Mouse (Mus musculus) forebrain, embryonic 11.5 days (tissue): Measurements from ENCODE around the gene Kcnq5. TPM values are rescaled to one million over a fixed set of nuclear protein-coding genes. Genes with fewer than 3 reads are reported as not detected.
A peak's percentile ranks its signal among the peaks of the same experiment; 100 is the strongest.

Experiments
- ATAC-seq: fragments of 200-750 bp; cut with Nextera tagmentation; replicated peaks from 2 replicates; pipeline ENCODE4 v1.8.0; 2017; ENCODE audit warnings: moderate TSS enrichment; ENCODE audit not compliant: low FRiP score
- DNase-seq: peaks from one replicate; pipeline ENCODE4 v3.0.0-alpha.2; 2017; ENCODE audit warnings: low spot score
- H3K27ac ChIP-seq: fragments of 300-500 bp; sonication (generic); 2 replicates; pipeline ENCODE4 v1.5.1; 2014; ENCODE audit warnings: low read depth, low read length
- H3K27me3 ChIP-seq: fragments of 300-500 bp; sonication (generic); 2 replicates; pipeline ENCODE4 v1.6.1; 2014; ENCODE audit warnings: mild to moderate bottlenecking, low read length, mixed read lengths; ENCODE audit not compliant: control insufficient read depth, insufficient read depth
- H3K36me3 ChIP-seq: fragments of 300-500 bp; sonication (generic); 2 replicates; pipeline ENCODE4 v1.6.1; 2014; ENCODE audit warnings: mild to moderate bottlenecking, low read length, moderate library complexity, mixed read lengths; ENCODE audit not compliant: control insufficient read depth, insufficient read depth
- H3K4me1 ChIP-seq: fragments of 300-500 bp; sonication (generic); replicated peaks from 2 replicates; pipeline ENCODE4 v1.6.1; 2014; ENCODE audit warnings: low read length, mixed read lengths; ENCODE audit not compliant: control insufficient read depth, insufficient read depth
- H3K4me2 ChIP-seq: fragments of 300-500 bp; sonication (generic); 2 replicates; pipeline ENCODE4 v1.6.1; 2014; ENCODE audit warnings: low read depth, mild to moderate bottlenecking, low read length, moderate library complexity, mixed read lengths; ENCODE audit not compliant: severe bottlenecking
- H3K4me3 ChIP-seq: fragments of 300-500 bp; sonication (generic); 2 replicates; pipeline ENCODE4 v1.5.1; 2014; ENCODE audit warnings: low read depth, low read length
- H3K9ac ChIP-seq: fragments of 300-500 bp; sonication (generic); 2 replicates; pipeline ENCODE4 v1.6.1; 2014; ENCODE audit warnings: low read length
- H3K9me3 ChIP-seq: fragments of 300-500 bp; sonication (generic); 2 replicates; pipeline ENCODE4 v1.6.1; 2016; ENCODE audit warnings: low read length, mixed read lengths; ENCODE audit not compliant: control insufficient read depth
- WGBS: fragments of 180-500 bp; shearing (Covaris S2); extraction: QIAGEN DNeasy Blood & Tissue Kit; methylation state at CpG from one replicate; pipeline ENCODE4 v1.1.7; 2014; 5-methylcytosine and 5-hydroxymethylcytosine counted together
- polyA plus RNA-seq: library from polyadenylated mRNA; unstranded; fragments of >200 nt; fragmentation: Nextera tagmentation; extraction: Ambion mirVana; gene quantifications from 2 replicates; pipeline ENCODE4 v1.2.1, GENCODE M21; 2014

The Kcnq5 gene
- 0.51 and 0.79 TPM in 2 replicates for polyA plus RNA-seq

DNA sequence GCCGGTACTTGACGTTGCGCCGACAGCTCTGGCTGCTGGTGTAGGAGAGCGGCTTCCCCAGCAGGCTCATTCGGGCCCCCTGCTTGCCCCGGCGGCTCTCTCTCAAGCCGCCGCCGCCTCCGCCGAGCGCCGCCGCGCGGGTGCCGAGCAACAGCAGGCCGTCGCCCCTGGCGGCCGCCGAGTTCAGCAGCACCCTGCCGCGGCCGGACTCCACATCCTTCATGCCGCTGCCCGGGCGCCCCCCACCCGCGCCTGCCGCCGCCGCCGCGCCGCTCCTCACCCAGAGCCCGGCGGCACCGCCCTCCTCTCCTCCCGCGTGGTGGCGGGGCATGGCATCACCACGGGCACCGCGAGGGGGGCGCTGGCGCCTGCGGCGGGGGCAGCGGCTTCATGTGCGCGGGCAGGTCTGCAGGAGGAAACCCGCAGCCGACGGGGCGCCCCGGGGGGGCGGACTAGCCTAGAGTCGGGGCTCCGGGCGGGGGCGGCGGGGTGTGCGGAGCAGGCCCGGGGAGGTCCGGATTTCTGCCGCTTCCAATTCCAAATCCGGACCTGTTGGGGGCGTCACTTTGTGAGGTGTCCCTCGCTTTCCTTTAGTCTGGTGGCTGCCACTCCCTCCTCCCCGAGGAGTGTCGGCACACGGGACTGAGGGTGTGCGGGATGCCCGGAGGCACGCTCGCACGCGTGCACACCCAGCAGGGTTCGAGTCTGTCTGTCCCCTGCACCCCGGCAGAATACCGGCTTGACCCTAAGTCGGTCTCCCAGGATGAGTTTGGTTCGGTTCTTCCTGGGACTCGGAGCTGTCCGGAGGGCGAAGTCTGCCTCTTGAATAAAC lies at the start of gene Kcnq5:
TSS of gene Kcnq5 (minus strand) at position 692 of the 832 bp plus-strand sequence.
- H3K9me3 ChIP-seq: no peaks in the 10 kb centered on the region
- no peaks in the 10 kb centered on the region for H3K36me3 ChIP-seq
- H3K9ac ChIP-seq: peak within 1 kb of the TSS; percentile 59
- H3K27me3 ChIP-seq: peaks cover 7% of the 10 kb centered on the region; the same call in 1 of the 2 replicates
- 0 out of 2 replicates have a peak, but pooled peaks cover 1% of the 10 kb centered on the region for H3K4me1 ChIP-seq
- DNase-seq: peak; percentile 87
- H3K27ac ChIP-seq: no peak within 1 kb of the TSS
- H3K4me2 ChIP-seq: peak within 1 kb of the TSS; percentile 93
- H3K4me3 ChIP-seq: peak within 1 kb of the TSS; percentile 63
- WGBS: under 1% methylated on average over 63 of the region's 89 CpGs
- peak; percentile 84 for ATAC-seq

DNA sequence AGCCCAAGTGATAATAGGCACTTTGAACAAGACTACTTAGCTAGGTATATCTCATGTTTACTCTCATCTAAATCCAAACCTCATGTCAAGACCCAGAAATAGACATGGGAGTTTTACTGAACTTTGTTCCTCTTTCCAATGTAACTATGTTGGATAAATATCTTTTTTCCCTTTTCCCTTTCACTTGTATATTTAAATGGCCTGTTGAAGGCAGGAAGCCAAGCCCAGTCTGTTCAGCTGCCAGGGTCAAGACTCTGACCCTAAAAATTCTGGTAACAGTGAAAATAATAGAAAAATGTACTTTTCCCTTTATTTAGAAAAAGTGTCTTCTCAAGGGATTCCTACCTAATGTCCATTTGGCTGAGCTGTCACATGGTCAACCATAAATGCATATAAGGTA lies 18.0 kb upstream of the Kcnq5 start:
- Histone ChIP-seq H3K36me3 (no peaks in the 10 kb centered on the region), H3K9me3 (no peaks in the 10 kb centered on the region), H3K4me1 (no peaks in the 10 kb centered on the region), H3K9ac (no peak overlapping the region), H3K27me3 (no peaks in the 10 kb centered on the region), H3K27ac (no peak overlapping the region), H3K4me3 (no peak overlapping the region), H3K4me2 (no peak overlapping the region)
- ATAC-seq: no peak
- DNase-seq: no peak

DNA sequence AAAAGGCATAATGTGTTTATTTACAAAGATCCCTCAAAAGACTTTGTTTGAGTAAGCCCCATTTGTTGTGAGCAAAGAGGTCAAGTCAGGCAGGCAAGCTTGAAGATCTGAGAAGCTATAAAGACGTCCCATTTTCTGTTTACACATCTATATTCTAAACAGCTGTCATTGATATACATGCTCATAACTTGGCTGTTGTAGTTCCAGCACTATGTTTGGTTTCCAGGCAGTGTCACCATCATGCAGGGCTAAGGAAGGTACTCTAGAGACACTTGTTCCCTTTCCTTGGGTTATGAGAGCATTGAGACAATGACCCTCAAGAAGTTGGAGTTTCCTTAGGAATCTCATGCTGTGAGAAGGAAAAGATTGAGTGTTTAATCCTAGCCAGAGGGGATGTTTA lies 17.6 kb upstream of the Kcnq5 start:
- Histone ChIP-seq H3K4me1 (no peaks in the 10 kb centered on the region), H3K9me3 (no peaks in the 10 kb centered on the region), H3K4me3 (no peak overlapping the region), H3K4me2 (no peak overlapping the region), H3K36me3 (no peaks in the 10 kb centered on the region), H3K9ac (no peak overlapping the region), H3K27me3 (no peaks in the 10 kb centered on the region), H3K27ac (no peak overlapping the region)
- ATAC-seq (no peak), DNase-seq (no peak)
- 72% methylated on average over 1 of the region's 1 CpGs for WGBS

DNA sequence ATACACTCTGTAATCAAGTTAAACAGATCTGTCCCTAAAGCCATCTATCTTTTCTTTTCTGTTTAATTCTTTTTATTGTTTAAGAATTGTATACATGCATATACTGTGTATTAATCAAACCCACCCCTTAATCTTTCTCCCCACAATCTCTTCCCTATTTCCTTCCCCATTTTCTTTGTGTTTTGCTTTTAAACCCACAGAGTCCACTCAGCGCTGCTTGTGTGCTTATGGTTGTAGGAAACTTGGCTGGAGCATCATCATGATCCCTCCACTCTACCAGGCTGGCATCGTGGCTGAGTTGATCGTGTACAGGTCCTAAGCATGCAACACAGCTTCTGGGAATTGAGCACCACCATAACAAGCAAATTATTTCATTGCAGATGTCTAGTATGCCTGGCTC lies 12.3 kb upstream of the Kcnq5 start:
- Histone ChIP-seq H3K36me3 (no peaks in the 10 kb centered on the region), H3K9me3 (no peaks in the 10 kb centered on the region), H3K27ac (no peak overlapping the region), H3K4me3 (no peak overlapping the region), H3K9ac (no peak overlapping the region), H3K4me2 (no peak overlapping the region), H3K4me1 (no peaks in the 10 kb centered on the region), H3K27me3 (no peaks in the 10 kb centered on the region)
- DNase-seq: no peak
- 88% methylated on average over 3 of the region's 3 CpGs for WGBS
- no peak for ATAC-seq

DNA sequence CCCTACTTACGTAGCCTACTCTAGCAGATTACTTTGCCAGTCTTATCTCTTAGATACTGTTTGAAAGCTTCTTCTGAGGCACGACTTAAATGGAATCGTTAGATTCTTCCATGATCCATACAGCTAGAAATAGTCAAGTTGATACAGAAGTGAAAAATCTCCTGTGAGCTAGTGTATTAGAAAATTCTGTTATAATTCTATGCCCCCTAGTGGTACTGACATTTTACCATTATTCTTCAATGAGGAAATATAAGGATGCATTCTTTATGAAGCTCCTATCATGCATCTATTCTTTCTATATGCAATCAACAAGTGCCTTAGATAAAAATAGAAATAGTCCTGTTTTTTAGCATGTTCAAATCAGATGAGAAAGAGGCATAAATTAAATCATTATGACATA lies 5.4 kb upstream of the Kcnq5 start:
- Histone ChIP-seq H3K27me3 (peaks cover 2% of the 10 kb centered on the region; the same call in 1 of the 2 replicates), H3K4me1 (0 out of 2 replicates have a peak, but pooled peaks cover 1% of the 10 kb centered on the region), H3K9ac (no peak overlapping the region), H3K36me3 (no peaks in the 10 kb centered on the region), H3K9me3 (no peaks in the 10 kb centered on the region), H3K27ac (no peak overlapping the region), H3K4me2 (no peak overlapping the region), H3K4me3 (no peak overlapping the region)
- DNase-seq (no peak), ATAC-seq (no peak)
- WGBS: 87% methylated on average over 3 of the region's 3 CpGs

DNA sequence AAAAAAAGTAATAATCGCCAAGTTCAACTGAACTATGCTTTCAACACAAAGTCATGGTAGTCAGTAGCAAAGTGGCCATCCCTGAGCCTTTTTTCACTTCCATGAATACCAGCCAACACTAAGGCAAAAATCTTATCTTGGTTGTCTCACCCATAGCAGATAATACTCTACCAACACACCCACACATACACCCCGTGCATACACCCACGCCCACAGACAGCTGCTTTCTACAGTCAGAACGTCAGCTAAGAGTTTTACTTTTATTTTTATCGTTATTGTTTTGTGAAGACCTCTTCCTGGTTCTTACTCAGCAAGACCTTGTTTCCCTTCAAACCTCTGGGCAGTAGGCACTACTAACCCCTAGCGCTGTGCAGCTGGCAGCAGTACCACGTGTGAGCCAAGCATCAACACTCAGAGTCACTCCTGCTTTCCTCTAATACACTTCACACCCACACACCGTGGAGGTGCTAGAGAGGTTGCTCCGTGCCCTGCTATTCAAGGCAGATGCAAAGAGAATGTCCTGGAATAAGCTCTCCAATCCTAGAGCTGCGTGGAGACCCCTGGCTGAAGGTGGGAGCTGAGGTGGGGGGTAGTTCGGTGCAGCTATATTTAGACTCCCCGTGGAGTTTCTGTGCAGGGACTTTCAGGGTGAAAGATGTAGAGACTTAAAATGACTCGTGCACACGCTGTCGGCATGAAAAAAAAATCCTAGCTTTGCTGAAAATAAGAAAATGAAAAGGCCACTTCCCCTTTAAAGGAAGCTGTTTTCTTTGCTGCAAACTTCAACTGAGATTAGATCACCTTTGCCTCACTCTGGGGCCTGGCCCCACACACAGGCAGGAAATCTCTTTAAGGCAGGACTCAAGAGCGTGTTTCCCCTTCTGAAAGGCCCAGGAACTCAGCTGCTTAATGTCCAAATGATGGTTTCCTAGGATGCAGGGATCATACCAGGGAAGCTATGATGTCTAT lies 1.4 kb upstream of the Kcnq5 start:
- 51% methylated on average over 16 of the region's 16 CpGs for WGBS
- Histone ChIP-seq H3K4me3 (no peak overlapping the region), H3K27me3 (peaks cover 7% of the 10 kb centered on the region; the same call in 1 of the 2 replicates), H3K4me1 (0 out of 2 replicates have a peak, but pooled peaks cover 1% of the 10 kb centered on the region), H3K27ac (no peak overlapping the region), H3K36me3 (no peaks in the 10 kb centered on the region), H3K9ac (no peak overlapping the region), H3K9me3 (no peaks in the 10 kb centered on the region), H3K4me2 (no peak overlapping the region)
- no peak for ATAC-seq
- no peak for DNase-seq

DNA sequence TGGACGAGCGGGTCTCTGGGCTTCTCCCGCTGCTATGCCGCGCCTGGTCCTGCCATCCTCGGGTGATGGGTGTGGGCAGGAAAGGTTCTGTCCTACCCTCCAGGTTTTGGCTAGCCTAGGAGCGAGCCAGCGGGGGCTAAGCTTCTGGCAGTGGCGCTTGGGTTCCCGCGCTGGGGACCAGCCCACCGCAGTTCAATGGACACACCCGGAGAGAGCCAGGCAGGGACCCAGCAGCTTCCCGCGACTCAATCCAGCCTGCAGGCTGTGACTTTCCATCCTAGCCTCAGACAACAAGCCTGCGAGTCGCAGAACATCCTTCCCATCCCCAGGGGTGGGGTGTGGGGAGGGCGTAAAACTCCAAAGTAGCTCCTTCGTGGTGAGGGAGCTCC lies 335 bp upstream of the Kcnq5 start:
- Histone ChIP-seq H3K4me1 (0 out of 2 replicates have a peak, but pooled peaks cover 1% of the 10 kb centered on the region), H3K27me3 (peaks cover 7% of the 10 kb centered on the region; the same call in 1 of the 2 replicates), H3K27ac (no peak overlapping the region), H3K9ac (peak overlapping the region; percentile 59), H3K36me3 (no peaks in the 10 kb centered on the region), H3K4me2 (peak overlapping the region; percentile 93), H3K9me3 (no peaks in the 10 kb centered on the region), H3K4me3 (peak overlapping the region; percentile 63)
- WGBS: 1% methylated on average over 19 of the region's 19 CpGs
- ATAC-seq (peak; percentile 40), DNase-seq (peak; percentile 67)

DNA sequence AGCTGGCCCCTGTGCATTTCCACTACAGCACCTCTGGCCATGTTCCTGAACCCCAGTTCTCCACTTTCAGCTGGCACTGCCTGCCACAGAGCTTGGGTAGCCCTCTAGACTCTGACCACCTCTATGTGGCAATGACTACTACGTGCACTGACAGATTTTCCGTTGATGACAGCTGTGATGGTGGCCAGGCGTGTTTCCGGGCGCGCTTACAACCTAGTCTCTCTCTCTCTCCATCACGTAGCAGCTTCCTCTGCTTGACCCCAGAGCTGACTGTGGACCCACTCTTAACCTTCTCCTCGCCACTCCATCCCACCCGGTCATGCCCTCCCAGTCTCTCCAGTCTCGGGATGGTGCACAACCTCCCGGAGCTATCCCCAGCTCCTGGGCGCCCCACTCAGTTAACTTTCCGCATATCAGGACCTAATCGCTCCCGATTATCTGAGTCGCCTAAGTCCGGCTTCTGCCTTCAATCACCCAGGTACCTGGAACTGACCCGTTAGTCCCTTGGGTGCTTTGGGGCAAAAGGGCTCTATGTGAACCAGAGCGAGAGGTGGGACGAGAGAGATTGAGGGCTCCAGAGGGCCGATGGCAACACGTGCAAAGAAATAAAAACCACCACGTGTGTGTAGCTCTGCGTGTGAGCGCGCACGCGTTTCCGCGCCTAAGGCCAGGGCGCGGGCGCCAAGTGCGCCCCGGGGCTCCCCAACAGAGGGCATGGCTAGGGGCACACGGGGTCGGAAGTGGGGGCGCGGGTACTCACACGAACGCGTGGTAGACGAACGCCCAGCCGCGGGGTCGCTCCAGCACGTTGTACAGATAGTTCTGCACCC lies 1.1 kb downstream of the Kcnq5 start:
- DNase-seq (peak; percentile 64), ATAC-seq (peak; percentile 16)
- Histone ChIP-seq H3K9ac (peak overlapping the region; percentile 59), H3K27ac (no peak overlapping the region), H3K36me3 (no peaks in the 10 kb centered on the region), H3K27me3 (peaks cover 7% of the 10 kb centered on the region; the same call in 1 of the 2 replicates), H3K4me1 (0 out of 2 replicates have a peak, but pooled peaks cover 1% of the 10 kb centered on the region), H3K4me2 (peak overlapping the region; percentile 93), H3K4me3 (peak overlapping the region; percentile 63), H3K9me3 (no peaks in the 10 kb centered on the region)
- 1% methylated on average over 48 of the region's 48 CpGs for WGBS
